Mouse (Mus musculus) olfactory bulb, adult 2 months (tissue): ENCODE results near the gene Gsc2.

Experiments used
- CTCF ChIP-seq: fragments of 200-500 bp; IDR thresholded peaks from 2 replicates; pipeline ENCODE4 v1.5.1; 2012; ENCODE audit warnings: low read depth, mild to moderate bottlenecking, low read length, moderate library complexity; ENCODE audit not compliant: insufficient read depth
- POLR2A ChIP-seq: fragments of 200-500 bp; IDR thresholded peaks from 2 replicates; pipeline ENCODE4 v1.6.1; 2012; ENCODE audit warnings: mild to moderate bottlenecking, low read depth, low read length, moderate library complexity; ENCODE audit not compliant: insufficient read depth

DNA sequence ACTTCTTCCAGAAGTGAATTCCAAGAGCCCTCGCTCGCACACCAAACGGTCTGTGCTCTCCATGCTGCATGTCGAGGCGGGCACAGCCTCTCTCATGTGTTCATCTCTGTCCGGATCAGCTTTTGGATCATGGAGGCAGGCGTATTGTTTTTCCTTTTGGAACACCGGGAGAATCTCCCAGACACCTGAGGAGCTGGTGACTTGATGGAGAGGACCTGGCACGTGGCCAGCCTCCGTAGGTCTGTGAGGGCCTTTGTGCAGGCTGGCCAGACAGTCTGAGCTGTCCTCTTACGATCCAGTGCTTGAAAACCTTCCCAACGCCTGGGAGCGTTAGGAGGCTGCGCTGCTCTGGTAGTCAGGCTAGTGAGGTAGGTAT lies 7.3 kb upstream of the Gsc2 start:
- TF ChIP-seq POLR2A (no peak), CTCF (no peak)
